Mouse (Mus musculus) G1E (cell line): Measurements from ENCODE around the gene Lyst.

ENCODE experiments used
- GATA2 ChIP-seq: IDR thresholded peaks from 2 replicates; pipeline ENCODE4 v1.6.1; 2012; ENCODE audit warnings: low read depth, low read length, inconsistent platforms, borderline replicate concordance
- TAL1 ChIP-seq: conservative IDR thresholded peaks from 2 replicates; pipeline ENCODE4 v1.6.1; 2012; ENCODE audit warnings: low read depth, low read length, inconsistent platforms, mixed read lengths

DNA sequence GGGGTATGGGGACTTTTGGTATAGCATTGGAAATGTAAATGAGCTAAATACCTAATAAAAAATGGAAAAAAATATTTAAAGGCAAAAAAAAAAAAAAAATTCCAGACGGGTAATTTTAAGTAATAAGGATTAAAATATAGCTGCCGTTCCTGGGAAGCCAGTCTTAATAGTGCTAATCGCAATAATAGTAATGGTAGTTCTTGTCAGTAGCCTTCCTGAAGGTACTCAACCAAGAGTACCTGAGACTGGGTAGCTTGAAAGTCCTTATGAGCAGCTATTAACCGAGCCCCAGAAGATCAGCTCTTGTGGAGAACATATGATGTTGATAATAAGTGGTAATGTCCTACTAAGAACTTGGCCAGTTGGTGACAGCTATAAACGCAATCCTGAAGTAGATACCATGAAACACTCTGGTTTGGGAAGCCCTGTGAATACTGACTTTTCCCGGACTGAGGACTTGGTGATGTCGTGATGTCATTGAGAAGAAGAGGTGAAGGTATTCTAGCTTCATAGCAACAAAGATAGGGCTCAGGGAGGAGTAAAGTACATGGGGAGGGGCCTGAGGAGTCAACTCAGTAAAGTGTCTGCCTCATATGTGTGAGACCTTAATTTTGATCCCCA lies 6.3 kb downstream of the Lyst start:
- no peak for TF ChIP-seq GATA2
- TF ChIP-seq TAL1 = no peak
